Mouse (Mus musculus): ENCODE measurements around the gene Ctnna3. TPM values are rescaled to one million over a fixed set of nuclear protein-coding genes. Genes with fewer than 3 reads are reported as not detected.

Gene Ctnna3
- polyA plus RNA-seq, 1 experiment from 2014 or later, result 0.55 TPM

- H3K4me1 ChIP-seq (ENCODE audit: insufficient read depth, low read length), result no peaks in the 10 kb centered on the region
- WGBS, result 76% methylated on average over 4 of the region's 4 CpGs
- H3K27me3 ChIP-seq (ENCODE audit: insufficient read depth, low read length), result no peaks in the 10 kb centered on the region
Measured at GRCm38 (mm10) chr10:63714151-63714550, 284.3 kb downstream of the Ctnna3 start.

DNA sequence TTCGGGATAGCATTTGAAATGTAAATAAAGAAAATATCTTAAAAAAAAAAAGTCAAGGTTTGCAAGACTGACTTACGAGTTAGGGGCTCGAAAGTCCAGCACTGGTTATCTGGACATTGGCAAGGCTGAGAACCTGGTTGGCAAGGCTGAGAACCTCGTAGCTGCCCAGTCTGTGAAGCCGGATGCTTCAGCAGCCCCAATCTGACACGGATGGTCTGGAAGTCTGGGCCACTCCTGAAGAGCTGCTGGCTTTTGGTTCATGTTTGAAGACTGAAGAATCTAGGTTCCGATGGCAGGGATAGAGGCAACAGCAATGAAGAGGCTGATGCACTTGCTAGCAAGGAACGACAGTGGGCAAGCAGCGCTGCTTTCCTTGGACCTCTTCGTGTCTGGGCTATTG lies 339.0 kb downstream of the Ctnna3 start:
- Histone ChIP-seq H3K27me3 (ENCODE audit: insufficient read depth, low read length) (no peaks in the 10 kb centered on the region), H3K9me3 (ENCODE audit: low read length) (no peaks in the 10 kb centered on the region), H3K36me3 (ENCODE audit: insufficient read depth, low read length) (no peaks in the 10 kb centered on the region), H3K4me1 (ENCODE audit: insufficient read depth, low read length) (no peaks in the 10 kb centered on the region), H3K4me2 (replicated peaks; ENCODE audit: low read depth, low read length) (no peak overlapping the region), H3K27ac (ENCODE audit: low read length) (no peak overlapping the region), H3K4me3 (ENCODE audit: low read length) (no peak overlapping the region), H3K9ac (replicated peaks; ENCODE audit: low read length) (no peak overlapping the region)
- 93% methylated on average over 10 of the region's 10 CpGs for WGBS
- ATAC-seq (ENCODE audit: low FRiP score, low TSS enrichment), result no peak

More at GRCm38 (mm10) chr10:63714151-63714550, 284.3 kb downstream of the Ctnna3 start:
- H3K4me3 ChIP-seq (ENCODE audit: low read length), result no peak overlapping the region
- no peaks in the 10 kb centered on the region for H3K36me3 ChIP-seq (ENCODE audit: insufficient read depth, low read length)
- H3K9ac ChIP-seq (replicated peaks; ENCODE audit: low read length), result no peak overlapping the region
- H3K4me2 ChIP-seq (replicated peaks; ENCODE audit: low read depth, low read length), result no peak overlapping the region
- H3K9me3 ChIP-seq (ENCODE audit: low read length), result no peaks in the 10 kb centered on the region
- H3K27ac ChIP-seq (ENCODE audit: low read length), result no peak overlapping the region
- ATAC-seq (ENCODE audit: low FRiP score, low TSS enrichment), result no peak

GRCm38 (mm10) chr10:63771656-63772055 lies 341.8 kb downstream of the Ctnna3 start:
- 79% methylated on average over 7 of the region's 7 CpGs for WGBS
- no peak overlapping the region for H3K4me2 ChIP-seq (replicated peaks; ENCODE audit: low read depth, low read length)
- no peak for ATAC-seq (ENCODE audit: low FRiP score, low TSS enrichment)

GRCm38 (mm10) chr10:63772074-63772473 lies 342.2 kb downstream of the Ctnna3 start:
- 68% methylated on average over 10 of the region's 10 CpGs for WGBS
- Histone ChIP-seq H3K36me3 (ENCODE audit: insufficient read depth, low read length) (no peaks in the 10 kb centered on the region), H3K9ac (replicated peaks; ENCODE audit: low read length) (no peak overlapping the region), H3K27me3 (ENCODE audit: insufficient read depth, low read length) (no peaks in the 10 kb centered on the region), H3K27ac (ENCODE audit: low read length) (no peak overlapping the region), H3K4me2 (replicated peaks; ENCODE audit: low read depth, low read length) (no peak overlapping the region), H3K9me3 (ENCODE audit: low read length) (no peaks in the 10 kb centered on the region), H3K4me1 (ENCODE audit: insufficient read depth, low read length) (no peaks in the 10 kb centered on the region), H3K4me3 (ENCODE audit: low read length) (no peak overlapping the region)
- ATAC-seq (ENCODE audit: low FRiP score, low TSS enrichment), result no peak

More at GRCm38 (mm10) chr10:63771656-63772055, 341.8 kb downstream of the Ctnna3 start:
- H3K9ac ChIP-seq (replicated peaks; ENCODE audit: low read length), result no peak overlapping the region
- H3K27me3 ChIP-seq (ENCODE audit: insufficient read depth, low read length), result no peaks in the 10 kb centered on the region
- H3K27ac ChIP-seq (ENCODE audit: low read length), result no peak overlapping the region
- no peaks in the 10 kb centered on the region for H3K36me3 ChIP-seq (ENCODE audit: insufficient read depth, low read length)
- H3K4me1 ChIP-seq (ENCODE audit: insufficient read depth, low read length), result no peaks in the 10 kb centered on the region
- H3K4me3 ChIP-seq (ENCODE audit: low read length), result no peak overlapping the region
- H3K9me3 ChIP-seq (ENCODE audit: low read length), result no peaks in the 10 kb centered on the region

- H3K4me3 ChIP-seq (ENCODE audit: low read length), result no peak overlapping the region
- no peaks in the 10 kb centered on the region for H3K9me3 ChIP-seq (ENCODE audit: low read length)
- no peak overlapping the region for H3K9ac ChIP-seq (replicated peaks; ENCODE audit: low read length)
- H3K27me3 ChIP-seq (ENCODE audit: insufficient read depth, low read length), result no peaks in the 10 kb centered on the region
- no peaks in the 10 kb centered on the region for H3K4me1 ChIP-seq (ENCODE audit: insufficient read depth, low read length)
- WGBS, result 67% methylated on average over 6 of the region's 6 CpGs
- no peak overlapping the region for H3K27ac ChIP-seq (ENCODE audit: low read length)
- ATAC-seq (ENCODE audit: low FRiP score, low TSS enrichment), result no peak
- H3K36me3 ChIP-seq (ENCODE audit: insufficient read depth, low read length), result no peaks in the 10 kb centered on the region
- no peak overlapping the region for H3K4me2 ChIP-seq (replicated peaks; ENCODE audit: low read depth, low read length)
Measured at GRCm38 (mm10) chr10:63781948-63782347, 352.1 kb downstream of the Ctnna3 start.

GRCm38 (mm10) chr10:63784808-63785535 lies 355.1 kb downstream of the Ctnna3 start:
- H3K27ac ChIP-seq (ENCODE audit: low read length), result no peak overlapping the region
- no peak overlapping the region for H3K9ac ChIP-seq (replicated peaks; ENCODE audit: low read length)
- H3K9me3 ChIP-seq (ENCODE audit: low read length), result no peaks in the 10 kb centered on the region
- H3K27me3 ChIP-seq (ENCODE audit: insufficient read depth, low read length), result no peaks in the 10 kb centered on the region
- peak; percentile 31; the same call in 1 of the 2 replicates for ATAC-seq (ENCODE audit: low FRiP score, low TSS enrichment)
- no peaks in the 10 kb centered on the region for H3K36me3 ChIP-seq (ENCODE audit: insufficient read depth, low read length)
- no peak overlapping the region for H3K4me3 ChIP-seq (ENCODE audit: low read length)
- H3K4me1 ChIP-seq (ENCODE audit: insufficient read depth, low read length), result no peaks in the 10 kb centered on the region
- 66% methylated on average over 20 of the region's 20 CpGs for WGBS
- H3K4me2 ChIP-seq (replicated peaks; ENCODE audit: low read depth, low read length), result no peak overlapping the region

- H3K4me2 ChIP-seq (replicated peaks; ENCODE audit: low read depth, low read length), result no peak overlapping the region
- no peak overlapping the region for H3K4me3 ChIP-seq (ENCODE audit: low read length)
- H3K36me3 ChIP-seq (ENCODE audit: insufficient read depth, low read length), result no peaks in the 10 kb centered on the region
- no peak overlapping the region for H3K9ac ChIP-seq (replicated peaks; ENCODE audit: low read length)
- H3K4me1 ChIP-seq (ENCODE audit: insufficient read depth, low read length), result no peaks in the 10 kb centered on the region
- ATAC-seq (ENCODE audit: low FRiP score, low TSS enrichment), result no peak
- H3K9me3 ChIP-seq (ENCODE audit: low read length), result no peaks in the 10 kb centered on the region
- 49% methylated on average over 7 of the region's 7 CpGs for WGBS
- no peaks in the 10 kb centered on the region for H3K27me3 ChIP-seq (ENCODE audit: insufficient read depth, low read length)
- no peak overlapping the region for H3K27ac ChIP-seq (ENCODE audit: low read length)
Measured at GRCm38 (mm10) chr10:63786390-63786789, 356.5 kb downstream of the Ctnna3 start.

DNA sequence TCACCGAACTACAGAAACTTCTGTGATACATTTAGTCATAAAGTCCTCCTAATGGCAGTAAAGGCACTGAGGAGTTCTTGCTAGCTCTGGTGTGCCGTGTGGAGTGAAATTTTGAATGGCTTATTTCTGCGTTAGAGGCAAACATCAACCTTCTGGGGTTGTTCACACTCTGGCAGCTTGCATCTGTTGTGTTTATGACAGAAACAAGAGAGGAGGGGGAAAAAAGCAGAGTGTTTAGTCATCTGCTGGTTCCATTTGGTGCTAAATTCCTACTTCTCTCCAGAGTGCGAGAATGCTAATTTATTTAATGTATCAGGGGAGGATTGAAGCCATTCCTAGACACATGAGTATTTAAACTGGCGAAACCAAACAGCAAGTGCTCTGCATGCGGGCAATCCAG lies 374.0 kb downstream of the Ctnna3 start:
- ATAC-seq (ENCODE audit: low FRiP score, low TSS enrichment), result no peak
- WGBS, result 79% methylated on average over 6 of the region's 6 CpGs
- Histone ChIP-seq H3K9me3 (ENCODE audit: low read length) (peaks cover 2% of the 10 kb centered on the region; the same call in 1 of the 2 replicates), H3K4me1 (ENCODE audit: insufficient read depth, low read length) (no peaks in the 10 kb centered on the region), H3K36me3 (ENCODE audit: insufficient read depth, low read length) (no peaks in the 10 kb centered on the region), H3K27me3 (ENCODE audit: insufficient read depth, low read length) (no peaks in the 10 kb centered on the region), H3K9ac (replicated peaks; ENCODE audit: low read length) (no peak overlapping the region), H3K4me3 (ENCODE audit: low read length) (no peak overlapping the region), H3K4me2 (replicated peaks; ENCODE audit: low read depth, low read length) (no peak overlapping the region), H3K27ac (ENCODE audit: low read length) (no peak overlapping the region)

- Histone ChIP-seq H3K27me3 (ENCODE audit: insufficient read depth, low read length) (no peaks in the 10 kb centered on the region), H3K27ac (ENCODE audit: low read length) (no peak overlapping the region), H3K36me3 (ENCODE audit: insufficient read depth, low read length) (no peaks in the 10 kb centered on the region), H3K9ac (replicated peaks; ENCODE audit: low read length) (no peak overlapping the region), H3K4me2 (replicated peaks; ENCODE audit: low read depth, low read length) (no peak overlapping the region), H3K4me1 (ENCODE audit: insufficient read depth, low read length) (no peaks in the 10 kb centered on the region), H3K9me3 (ENCODE audit: low read length) (no peaks in the 10 kb centered on the region; the same call in 1 of the 2 replicates), H3K4me3 (ENCODE audit: low read length) (no peak overlapping the region)
- no peak for ATAC-seq (ENCODE audit: low FRiP score, low TSS enrichment)
- WGBS, result 91% methylated on average over 6 of the region's 6 CpGs
Measured at GRCm38 (mm10) chr10:63805551-63805950, 375.7 kb downstream of the Ctnna3 start.

DNA sequence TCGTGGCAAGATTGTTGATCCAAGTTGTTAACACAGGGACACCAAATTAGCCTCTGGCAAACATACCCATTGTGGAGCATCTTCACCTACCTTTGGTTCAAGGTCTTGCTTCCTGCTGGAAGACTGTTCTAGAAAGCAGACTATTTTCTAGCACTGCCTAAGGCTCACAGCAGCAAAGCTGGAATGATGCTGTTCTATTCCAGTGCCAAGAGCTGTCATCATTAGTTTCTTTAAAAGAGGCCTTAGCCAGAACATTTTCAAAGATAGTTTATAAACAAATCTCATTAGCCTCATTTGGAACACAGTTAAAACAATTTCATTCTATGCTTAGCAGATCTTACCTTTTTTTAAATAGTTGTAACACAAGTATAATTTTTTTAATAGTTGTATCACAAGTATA lies 376.4 kb downstream of the Ctnna3 start:
- WGBS, result 69% methylated on average over 1 of the region's 1 CpGs
- no peak for ATAC-seq (ENCODE audit: low FRiP score, low TSS enrichment)

More for the DNA sequence above, 376.4 kb downstream of the Ctnna3 start:
- no peak overlapping the region for H3K4me2 ChIP-seq (replicated peaks; ENCODE audit: low read depth, low read length)
- H3K9me3 ChIP-seq (ENCODE audit: low read length), result no peaks in the 10 kb centered on the region
- H3K4me1 ChIP-seq (ENCODE audit: insufficient read depth, low read length), result no peaks in the 10 kb centered on the region
- H3K36me3 ChIP-seq (ENCODE audit: insufficient read depth, low read length), result no peaks in the 10 kb centered on the region
- no peak overlapping the region for H3K4me3 ChIP-seq (ENCODE audit: low read length)
- no peak overlapping the region for H3K27ac ChIP-seq (ENCODE audit: low read length)
- no peak overlapping the region for H3K9ac ChIP-seq (replicated peaks; ENCODE audit: low read length)
- no peaks in the 10 kb centered on the region for H3K27me3 ChIP-seq (ENCODE audit: insufficient read depth, low read length)
